Mouse (Mus musculus) embryonic fibroblast, embryonic 13.5 days (primary cell): ENCODE measurements around the gene Prep.

ENCODE experiments used
- CTCF ChIP-seq: IDR thresholded peaks from 2 replicates; pipeline ENCODE4 v1.5.1; 2011; ENCODE audit warnings: mild to moderate bottlenecking, control low read depth, low read length, moderate library complexity, borderline replicate concordance; ENCODE audit not compliant: insufficient read depth
- POLR2A ChIP-seq: IDR thresholded peaks from 2 replicates; pipeline ENCODE4 v1.6.1; 2011; ENCODE audit warnings: low read depth, mild to moderate bottlenecking, control low read depth, low read length, moderate library complexity

DNA sequence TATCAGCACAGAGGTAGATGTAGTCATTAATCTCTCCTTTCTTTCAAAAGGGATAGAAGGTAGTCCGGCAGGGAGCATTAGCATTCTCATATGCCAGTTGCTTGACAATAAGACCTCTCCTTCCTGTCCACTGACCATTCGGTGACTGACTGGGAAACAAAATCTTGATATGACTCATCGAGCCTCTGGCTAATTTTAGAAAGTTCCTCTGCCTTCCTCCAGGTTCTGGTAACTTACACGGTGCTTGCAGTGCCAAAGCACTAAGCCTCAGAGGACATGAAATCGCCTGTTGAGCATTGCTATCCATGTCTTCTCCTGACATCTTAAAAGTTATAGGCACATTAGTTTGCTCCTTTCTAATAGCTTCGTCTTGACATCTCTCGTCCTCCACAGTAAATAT is 149.7 kb downstream of the Prep start:
- TF ChIP-seq CTCF (no peak), POLR2A (no peak)
